Mouse (Mus musculus) neural tube, embryonic 15.5 days (tissue): ENCODE measurements around the gene Frzb. TPM values are rescaled to one million over a fixed set of nuclear protein-coding genes. Genes with fewer than 3 reads are reported as not detected.
A peak's percentile ranks its signal among the peaks of the same experiment; 100 is the strongest.

ENCODE experiments used
- ATAC-seq: fragments of 200-750 bp; cut with Nextera tagmentation; 2 replicates; pipeline ENCODE4 v1.8.0; 2017; ENCODE audit warnings: mild to moderate bottlenecking, moderate TSS enrichment, moderate library complexity; ENCODE audit not compliant: low FRiP score
- H3K27ac ChIP-seq: fragments of 300-500 bp; sonication (generic); replicated peaks from 2 replicates; pipeline ENCODE4 v1.5.1; 2015; ENCODE audit warnings: mild to moderate bottlenecking, inconsistent platforms
- H3K27me3 ChIP-seq: fragments of 300-500 bp; sonication (generic); replicated peaks from 2 replicates; pipeline ENCODE4 v1.6.1; 2015; ENCODE audit warnings: inconsistent platforms
- H3K36me3 ChIP-seq: fragments of 300-500 bp; sonication (generic); 2 replicates; pipeline ENCODE4 v1.6.1; 2015; ENCODE audit warnings: inconsistent platforms
- H3K4me1 ChIP-seq: fragments of 300-500 bp; sonication (generic); 2 replicates; pipeline ENCODE4 v1.6.1; 2015; ENCODE audit warnings: inconsistent platforms
- H3K4me2 ChIP-seq: fragments of 300-500 bp; sonication (generic); 2 replicates; pipeline ENCODE4 v1.6.1; 2015; ENCODE audit warnings: inconsistent platforms, mild to moderate bottlenecking, moderate library complexity
- H3K4me3 ChIP-seq: fragments of 300-500 bp; sonication (generic); replicated peaks from 2 replicates; pipeline ENCODE4 v1.5.1; 2015; ENCODE audit warnings: mild to moderate bottlenecking, inconsistent platforms
- H3K9ac ChIP-seq: fragments of 300-500 bp; sonication (generic); replicated peaks from 2 replicates; pipeline ENCODE4 v1.6.1; 2015; ENCODE audit warnings: mild to moderate bottlenecking, inconsistent platforms
- H3K9me3 ChIP-seq: fragments of 300-500 bp; sonication (generic); replicated peaks from 2 replicates; pipeline ENCODE4 v1.6.1; 2016; ENCODE audit warnings: inconsistent platforms
- WGBS: fragments of 180-500 bp; shearing (Covaris S2); methylation state at CpG from one replicate; pipeline ENCODE4 v1.1.7; 2015; ENCODE audit warnings: mixed read lengths; 5-methylcytosine and 5-hydroxymethylcytosine counted together
- polyA plus RNA-seq: library from polyadenylated mRNA; unstranded; fragments of >200 nt; fragmentation: Nextera tagmentation; extraction: Ambion mirVana; gene quantifications from 2 replicates; pipeline ENCODE4 v1.2.1, GENCODE M21; 2015

Frzb gene
- polyA plus RNA-seq, 1 experiment from 2014 or later, result 40.3 TPM

DNA sequence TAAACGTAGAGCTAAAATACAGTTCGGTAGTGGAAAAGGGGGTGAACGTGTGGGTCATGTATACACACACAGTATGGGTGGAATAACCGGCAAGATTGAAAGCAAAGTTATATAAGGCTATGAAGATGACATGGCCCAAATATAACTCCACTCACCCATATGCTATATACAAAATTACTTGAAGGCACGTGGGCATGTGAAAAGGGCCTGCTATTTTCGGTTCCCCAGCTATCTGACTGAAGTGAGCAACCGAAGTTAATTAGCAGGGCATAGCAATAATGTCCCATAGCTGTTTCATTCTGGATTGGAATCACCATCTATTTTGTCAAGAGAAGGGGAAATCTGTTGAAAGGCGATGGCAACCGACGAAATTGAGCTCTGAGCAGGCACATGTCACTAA lies 1.9 kb downstream of the Frzb start:
- WGBS, result 35% methylated on average over 10 of the region's 10 CpGs
- no peak for ATAC-seq

GRCm38 (mm10) chr2:80444418-80445365 lies 2.7 kb downstream of the Frzb start:
- no peaks in the 10 kb centered on the region for H3K27me3 ChIP-seq
- no peak overlapping the region for H3K27ac ChIP-seq
- H3K36me3 ChIP-seq, result no peaks in the 10 kb centered on the region
- H3K9me3 ChIP-seq, result no peaks in the 10 kb centered on the region
- H3K9ac ChIP-seq, result no peak overlapping the region
- peak overlapping the region; percentile 65 for H3K4me3 ChIP-seq
- no peak for ATAC-seq
- H3K4me2 ChIP-seq, result peak overlapping the region; percentile 100
- peaks cover 28% of the 10 kb centered on the region for H3K4me1 ChIP-seq
- WGBS, result 58% methylated on average over 14 of the region's 14 CpGs

More for the DNA sequence above, 1.9 kb downstream of the Frzb start:
- H3K9ac ChIP-seq, result 0 out of 2 replicates have a peak overlapping the region, but pooled peaks have one; percentile 65
- H3K27me3 ChIP-seq, result no peaks in the 10 kb centered on the region
- H3K27ac ChIP-seq, result no peak overlapping the region
- no peaks in the 10 kb centered on the region for H3K9me3 ChIP-seq
- peak overlapping the region; percentile 100 for H3K4me2 ChIP-seq
- peak overlapping the region; percentile 65 for H3K4me3 ChIP-seq
- H3K4me1 ChIP-seq, result peaks cover 28% of the 10 kb centered on the region
- no peaks in the 10 kb centered on the region for H3K36me3 ChIP-seq

DNA sequence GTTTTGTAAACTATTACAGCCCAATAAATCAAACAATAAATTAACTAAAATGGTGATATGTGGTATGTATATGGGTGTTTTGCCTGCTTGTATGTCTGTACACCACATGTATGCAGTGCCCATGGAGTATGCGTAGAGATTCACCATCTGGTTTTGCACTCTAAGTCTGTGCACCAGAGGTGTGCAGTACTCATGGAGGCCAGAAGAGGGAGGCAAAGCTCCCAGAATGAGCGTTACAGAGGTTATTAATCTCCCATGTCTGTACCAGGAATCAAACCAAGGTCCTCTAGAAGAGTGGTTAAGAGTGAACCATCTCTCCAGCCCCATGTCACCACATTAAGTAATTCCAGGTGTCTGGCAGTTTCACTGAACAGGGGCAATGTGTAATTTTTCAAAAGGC lies 3.5 kb downstream of the Frzb start:
- H3K9me3 ChIP-seq, result no peaks in the 10 kb centered on the region
- no peak overlapping the region for H3K9ac ChIP-seq
- no peak overlapping the region for H3K27ac ChIP-seq
- H3K4me3 ChIP-seq, result peak overlapping the region; percentile 13; the same call in 1 of the 2 replicates
- ATAC-seq, result no peak
- peaks cover 28% of the 10 kb centered on the region for H3K4me1 ChIP-seq
- peak overlapping the region; percentile 100 for H3K4me2 ChIP-seq
- H3K36me3 ChIP-seq, result no peaks in the 10 kb centered on the region
- 90% methylated on average over 2 of the region's 2 CpGs for WGBS
- H3K27me3 ChIP-seq, result no peaks in the 10 kb centered on the region

- Histone ChIP-seq H3K9me3 (no peaks in the 10 kb centered on the region), H3K36me3 (no peaks in the 10 kb centered on the region), H3K4me1 (peaks cover 12% of the 10 kb centered on the region), H3K4me3 (no peak overlapping the region), H3K9ac (no peak overlapping the region), H3K27ac (no peak overlapping the region), H3K4me2 (no peak overlapping the region), H3K27me3 (no peaks in the 10 kb centered on the region)
- no peak for ATAC-seq
- 89% methylated on average over 3 of the region's 3 CpGs for WGBS
Observed at GRCm38 (mm10) chr2:80441386-80441785, 6.0 kb downstream of the Frzb start.

DNA sequence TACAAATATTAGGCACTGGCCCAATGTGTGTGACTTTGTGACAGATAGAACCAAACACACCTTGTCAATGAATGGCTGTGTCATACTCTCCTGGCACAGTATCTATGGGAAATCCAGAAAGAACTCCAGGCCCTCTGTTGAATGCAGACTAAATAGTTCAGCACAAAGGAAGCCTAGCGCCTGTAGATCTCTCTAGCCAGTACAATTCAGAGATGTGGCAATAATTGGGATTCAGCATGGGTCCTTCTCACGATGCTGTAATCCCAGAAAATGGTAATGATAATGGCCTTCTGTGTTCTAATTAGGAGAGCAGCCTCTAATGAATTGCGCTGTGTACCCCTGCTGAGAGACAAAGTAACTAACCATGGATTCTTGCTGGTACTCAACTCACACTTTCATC lies 8.6 kb downstream of the Frzb start:
- peak; percentile 45; the same call in 1 of the 2 replicates for ATAC-seq
- 34% methylated on average over 3 of the region's 3 CpGs for WGBS
- H3K9ac ChIP-seq, result no peak overlapping the region

GRCm38 (mm10) chr2:80437401-80437800 lies 10.0 kb downstream of the Frzb start:
- Histone ChIP-seq H3K4me3 (no peak overlapping the region), H3K27ac (no peak overlapping the region), H3K36me3 (no peaks in the 10 kb centered on the region), H3K4me2 (no peak overlapping the region), H3K27me3 (no peaks in the 10 kb centered on the region), H3K4me1 (no peaks in the 10 kb centered on the region), H3K9me3 (no peaks in the 10 kb centered on the region), H3K9ac (no peak overlapping the region)
- 65% methylated on average over 2 of the region's 2 CpGs for WGBS
- no peak for ATAC-seq

More for the DNA sequence above, 8.6 kb downstream of the Frzb start:
- Histone ChIP-seq H3K27me3 (no peaks in the 10 kb centered on the region), H3K36me3 (no peaks in the 10 kb centered on the region), H3K4me3 (no peak overlapping the region), H3K4me2 (no peak overlapping the region), H3K9me3 (no peaks in the 10 kb centered on the region), H3K27ac (no peak overlapping the region), H3K4me1 (no peaks in the 10 kb centered on the region)

DNA sequence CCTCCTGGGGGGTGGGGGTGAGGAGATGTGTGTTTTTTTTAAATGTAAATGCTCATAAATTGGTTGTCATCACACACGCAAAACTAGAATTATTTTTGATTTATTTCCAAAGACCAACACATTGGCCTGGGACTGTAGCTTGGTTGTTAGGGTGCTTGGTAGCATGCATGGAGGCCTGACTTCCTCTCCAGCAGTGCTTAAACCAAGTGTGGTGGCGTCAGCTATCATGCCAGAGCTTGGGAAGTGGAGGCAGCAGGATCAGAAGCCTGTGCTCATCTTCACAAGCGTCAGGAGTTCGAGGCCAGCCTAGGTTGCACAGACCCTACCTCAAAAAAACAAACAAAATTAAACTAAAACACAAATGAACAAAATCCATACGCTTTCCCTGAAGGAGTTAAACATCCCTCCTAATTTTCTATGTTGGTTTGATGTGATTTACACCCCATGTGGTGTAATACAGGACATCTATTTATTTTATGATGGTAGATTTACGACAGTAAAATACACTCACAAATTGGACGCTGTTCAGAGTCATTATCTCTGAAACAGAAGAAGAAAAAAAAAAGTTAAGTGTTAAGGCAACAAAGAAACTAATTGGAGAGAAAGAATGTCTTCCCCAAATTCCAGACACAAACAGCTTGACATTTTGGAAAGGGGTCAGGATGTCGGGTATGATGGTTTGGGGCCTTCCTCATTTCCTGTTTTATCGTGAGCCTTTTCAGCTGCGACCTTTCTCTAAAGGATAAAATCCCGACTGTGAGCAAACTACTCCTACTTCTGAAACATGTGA lies 12.4 kb downstream of the Frzb start:
- ATAC-seq, result no peak

GRCm38 (mm10) chr2:80433254-80433876 lies 14.1 kb downstream of the Frzb start:
- Histone ChIP-seq H3K9me3 (no peaks in the 10 kb centered on the region), H3K36me3 (no peaks in the 10 kb centered on the region)
- WGBS, result 96% methylated on average over 6 of the region's 6 CpGs

More for the DNA sequence above, 12.4 kb downstream of the Frzb start:
- no peaks in the 10 kb centered on the region for H3K9me3 ChIP-seq
- no peak overlapping the region for H3K27ac ChIP-seq
- no peaks in the 10 kb centered on the region for H3K4me1 ChIP-seq
- H3K36me3 ChIP-seq, result no peaks in the 10 kb centered on the region
- no peaks in the 10 kb centered on the region for H3K27me3 ChIP-seq
- no peak overlapping the region for H3K9ac ChIP-seq
- no peak overlapping the region for H3K4me3 ChIP-seq
- no peak overlapping the region for H3K4me2 ChIP-seq
- WGBS, result 55% methylated on average over 11 of the region's 11 CpGs

DNA sequence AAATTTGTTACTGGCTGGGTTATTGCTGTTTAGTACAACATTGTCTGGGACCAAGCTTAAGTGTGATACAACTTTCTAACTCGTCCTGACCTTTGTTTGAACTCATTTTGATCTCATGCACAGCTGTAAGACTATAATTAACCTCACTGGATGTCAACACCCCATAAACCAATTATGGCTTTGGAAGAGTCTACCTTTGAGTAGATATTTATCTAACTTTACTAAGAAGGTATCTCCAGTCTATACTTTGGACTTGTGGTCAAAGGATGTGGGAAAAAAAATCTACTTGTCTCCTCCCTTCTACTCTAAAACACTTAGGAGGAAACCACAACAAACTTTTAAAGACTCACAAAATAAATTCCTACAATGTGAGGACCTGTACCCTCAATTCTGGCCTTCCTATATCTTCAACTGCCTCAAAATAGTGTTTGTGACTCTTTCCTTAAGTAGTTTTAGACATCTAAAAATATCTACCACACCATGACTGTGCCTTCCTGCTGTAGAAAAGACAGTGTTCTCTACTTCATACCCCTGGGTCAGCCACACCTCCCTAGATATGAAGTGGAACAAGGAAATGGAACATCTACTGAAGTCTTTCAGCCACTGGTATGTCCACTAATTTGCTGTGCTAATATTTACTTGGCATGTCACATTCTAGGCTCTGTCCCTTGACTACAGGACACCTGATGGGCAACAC lies 16.9 kb downstream of the Frzb start:
- no peaks in the 10 kb centered on the region for H3K9me3 ChIP-seq
- no peak overlapping the region for H3K4me2 ChIP-seq
- H3K9ac ChIP-seq, result no peak overlapping the region
- no peak for ATAC-seq
- no peaks in the 10 kb centered on the region for H3K4me1 ChIP-seq
- WGBS, result 45% methylated on average over 1 of the region's 1 CpGs
- no peak overlapping the region for H3K4me3 ChIP-seq
- H3K27ac ChIP-seq, result no peak overlapping the region
- H3K36me3 ChIP-seq, result no peaks in the 10 kb centered on the region
- H3K27me3 ChIP-seq, result no peaks in the 10 kb centered on the region

More at GRCm38 (mm10) chr2:80433254-80433876, 14.1 kb downstream of the Frzb start:
- ATAC-seq, result no peak
- Histone ChIP-seq H3K27ac (no peak overlapping the region), H3K4me1 (no peaks in the 10 kb centered on the region), H3K9ac (no peak overlapping the region), H3K27me3 (no peaks in the 10 kb centered on the region), H3K4me2 (no peak overlapping the region), H3K4me3 (no peak overlapping the region)

DNA sequence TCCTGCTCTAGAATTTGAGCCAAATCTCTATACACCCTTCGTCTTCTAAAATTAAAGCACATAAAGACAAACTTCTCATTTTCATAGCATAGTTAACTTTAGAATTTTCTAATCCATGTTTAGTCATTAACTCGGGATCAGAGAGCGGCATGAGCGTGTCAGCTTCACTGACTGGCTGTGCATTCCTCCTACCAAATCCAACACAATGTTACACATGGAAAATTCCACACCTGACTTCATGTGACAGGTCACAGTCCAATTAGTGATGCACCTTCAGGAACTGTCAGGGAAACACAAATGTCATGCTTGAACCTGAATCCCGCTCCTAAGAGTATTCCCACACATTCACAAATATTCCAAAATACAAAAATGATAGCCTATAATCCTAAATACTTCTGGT lies 24.3 kb downstream of the Frzb start:
- H3K9me3 ChIP-seq, result no peaks in the 10 kb centered on the region
- no peak overlapping the region for H3K27ac ChIP-seq
- no peaks in the 10 kb centered on the region for H3K27me3 ChIP-seq
- H3K4me3 ChIP-seq, result no peak overlapping the region
- no peak overlapping the region for H3K4me2 ChIP-seq
- no peaks in the 10 kb centered on the region for H3K4me1 ChIP-seq
- 96% methylated on average over 5 of the region's 5 CpGs for WGBS
- ATAC-seq, result no peak
- no peaks in the 10 kb centered on the region for H3K36me3 ChIP-seq
- H3K9ac ChIP-seq, result no peak overlapping the region

GRCm38 (mm10) chr2:80421990-80422389 lies 25.4 kb downstream of the Frzb start:
- Histone ChIP-seq H3K4me1 (no peaks in the 10 kb centered on the region), H3K4me3 (no peak overlapping the region), H3K36me3 (no peaks in the 10 kb centered on the region), H3K27ac (no peak overlapping the region), H3K9ac (no peak overlapping the region), H3K9me3 (no peaks in the 10 kb centered on the region), H3K4me2 (no peak overlapping the region), H3K27me3 (no peaks in the 10 kb centered on the region)
- no peak for ATAC-seq
- WGBS, result 85% methylated on average over 1 of the region's 1 CpGs
